Mouse (Mus musculus) spleen, adult 12 weeks (tissue): ENCODE results near the gene Scly.

Experiments
- DNase-seq: peaks from one replicate; pipeline ENCODE4 v3.0.0; 2022; ENCODE audit warnings: low spot score

Scly gene

DNA sequence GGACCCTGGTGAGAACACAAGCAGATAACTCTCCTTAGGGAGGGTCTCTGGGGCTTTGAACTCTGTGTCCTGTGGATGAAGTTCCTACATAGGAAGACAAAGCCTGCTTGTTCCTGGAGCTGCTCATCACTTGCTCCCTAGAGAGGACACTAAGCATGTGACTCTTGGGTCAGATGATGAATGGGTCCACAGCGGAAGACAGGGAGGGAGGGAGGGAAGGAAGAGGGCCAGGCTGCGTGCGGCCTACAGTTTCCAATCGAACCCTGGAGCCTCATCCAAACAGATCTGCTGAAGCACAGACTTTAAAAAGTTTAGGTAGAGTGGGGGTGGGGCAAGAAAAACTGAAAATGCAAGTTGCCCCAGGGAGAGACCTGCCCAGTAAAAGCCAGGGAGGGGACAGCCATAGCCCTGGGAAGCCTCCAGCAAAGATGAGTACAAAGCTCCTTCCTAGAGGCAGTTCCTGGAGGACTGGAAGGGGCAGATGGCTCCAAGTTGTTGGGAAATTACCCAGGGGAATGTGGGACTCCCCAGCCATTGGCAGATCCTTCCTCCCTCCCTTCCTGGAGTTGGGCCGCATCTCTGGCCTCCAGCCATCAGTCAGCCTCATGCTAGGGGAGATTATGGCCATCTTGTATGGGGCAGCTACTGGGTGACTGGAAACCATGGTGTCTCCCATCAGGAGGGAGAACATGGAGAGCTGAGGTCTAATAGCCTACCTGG lies 1.7 kb downstream of the Scly start:
- DNase-seq = no peak

DNA sequence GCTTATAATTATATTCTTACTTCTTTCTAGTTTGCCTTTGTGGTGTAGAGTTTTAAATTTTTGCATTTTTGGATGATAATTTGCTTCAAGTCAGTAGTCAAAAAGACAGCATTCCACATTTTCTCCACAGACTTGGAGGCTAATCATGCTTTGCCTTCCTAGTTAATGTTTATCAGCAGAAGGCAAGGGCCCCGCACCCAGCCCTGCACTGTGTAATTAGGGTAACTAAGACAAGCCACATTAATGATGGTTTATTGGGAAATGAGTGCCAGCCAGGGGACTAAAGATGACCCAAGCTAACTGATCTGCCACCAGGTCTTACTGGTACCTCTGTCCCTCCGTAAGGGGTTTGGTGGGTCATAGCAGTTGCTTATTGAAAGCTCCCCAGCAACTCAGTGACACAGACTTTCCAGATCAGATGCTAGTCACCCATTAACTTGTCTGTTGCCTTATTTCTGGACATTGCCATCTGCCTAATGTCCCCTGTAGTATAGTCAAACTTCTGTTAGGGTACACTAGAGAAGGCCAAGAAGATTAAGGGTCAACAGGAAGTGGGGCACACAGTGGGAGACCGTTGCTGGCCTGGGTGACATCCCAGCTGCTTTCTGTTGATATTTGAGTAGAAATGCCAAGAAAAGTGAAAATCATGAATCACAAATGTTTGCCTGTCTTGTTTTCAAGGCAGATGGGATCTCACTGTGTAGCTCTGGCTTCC lies 3.2 kb downstream of the Scly start:
- no peak for DNase-seq

DNA sequence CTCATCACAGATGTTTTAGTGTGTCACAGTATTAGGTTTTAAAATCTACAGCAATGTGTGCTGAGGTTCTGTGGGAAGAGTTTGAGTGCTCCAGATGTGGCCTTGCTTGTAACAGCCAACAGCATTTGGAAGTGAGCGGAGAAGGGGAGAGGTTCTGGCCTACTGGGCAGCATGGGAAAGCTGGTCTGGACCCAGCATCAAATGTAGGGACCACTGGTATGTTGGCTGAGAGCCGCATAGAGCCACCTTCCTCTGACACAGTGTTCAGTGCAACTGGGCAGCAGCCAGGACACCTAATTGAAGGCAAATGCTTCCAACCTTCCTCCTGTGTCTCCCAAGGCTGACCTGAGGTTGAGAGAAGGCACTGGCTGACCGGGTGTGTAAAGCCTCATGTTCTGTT lies 3.9 kb downstream of the Scly start:
- no peak for DNase-seq

DNA sequence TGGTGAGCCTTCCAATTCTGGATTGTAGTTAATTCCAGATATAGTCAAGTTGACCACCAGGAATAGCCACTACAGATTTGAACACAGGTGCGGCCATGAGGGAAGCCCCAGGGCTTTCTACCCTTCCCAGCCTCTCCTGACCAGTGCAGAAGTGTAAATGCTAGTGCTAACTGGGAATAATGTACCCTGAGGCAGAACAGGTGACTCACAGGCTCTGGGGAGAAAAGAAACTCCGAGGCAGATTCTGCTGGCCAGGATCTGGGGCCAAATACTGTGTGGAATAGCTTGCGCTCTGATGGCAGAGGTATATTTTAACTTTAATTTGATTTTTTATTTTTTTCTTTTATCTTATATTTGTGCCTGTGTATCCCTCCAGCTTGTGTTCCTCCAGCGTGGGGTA lies 6.5 kb downstream of the Scly start:
- no peak for DNase-seq

DNA sequence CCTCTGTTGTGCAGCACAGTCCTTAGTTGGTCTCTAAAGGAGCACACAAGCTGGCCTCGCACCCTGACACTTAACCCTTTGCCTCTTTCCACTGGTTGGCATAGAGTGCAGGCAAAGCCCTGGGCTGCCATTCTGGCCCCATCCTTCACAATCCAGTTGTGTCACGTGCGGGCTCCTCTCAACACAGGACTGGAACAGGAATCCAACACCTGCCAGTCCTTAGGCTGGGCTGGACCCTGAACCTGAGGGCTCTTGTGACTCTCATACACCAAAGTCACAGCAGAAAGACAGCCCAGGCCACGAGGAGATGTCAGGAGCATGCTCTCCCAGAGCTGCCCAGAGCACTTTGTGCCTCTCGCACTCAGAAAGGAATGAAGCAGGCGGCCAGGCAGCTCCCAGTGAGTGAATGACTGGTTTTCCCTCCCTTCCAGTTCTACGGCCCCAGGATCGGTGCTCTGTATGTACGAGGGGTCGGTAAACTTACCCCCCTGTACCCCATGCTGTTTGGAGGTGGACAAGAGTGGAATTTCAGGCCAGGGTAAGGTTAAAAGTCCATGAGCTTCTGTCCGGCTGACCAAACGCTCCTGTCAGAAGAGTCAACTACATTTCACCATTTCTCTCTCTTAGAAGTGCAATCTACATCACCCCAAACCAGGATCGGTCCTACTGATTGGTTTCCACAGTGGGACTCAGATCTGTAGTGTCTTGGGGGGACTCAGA lies 11.4 kb downstream of the Scly start:
- DNase-seq = no peak

DNA sequence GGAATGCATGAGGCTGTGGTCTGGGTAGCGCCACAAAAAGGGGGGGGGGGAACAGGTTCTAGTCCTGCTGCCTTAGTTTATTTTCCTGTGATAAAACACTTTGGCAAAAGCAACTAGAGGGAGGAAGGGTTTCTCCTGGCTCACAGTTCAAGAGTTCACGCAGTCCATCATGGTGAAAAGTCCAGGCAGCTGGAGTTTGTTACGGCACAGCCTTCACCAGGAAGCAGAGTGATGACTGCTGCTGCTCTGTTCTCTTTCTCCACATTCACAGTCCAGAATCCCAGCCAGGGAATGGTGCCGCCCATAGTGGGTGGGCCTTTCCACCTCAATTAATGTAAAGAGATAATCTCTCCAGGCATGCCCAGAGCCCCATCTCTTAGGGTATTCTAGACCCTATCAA lies 14.1 kb downstream of the Scly start:
- no peak for DNase-seq

DNA sequence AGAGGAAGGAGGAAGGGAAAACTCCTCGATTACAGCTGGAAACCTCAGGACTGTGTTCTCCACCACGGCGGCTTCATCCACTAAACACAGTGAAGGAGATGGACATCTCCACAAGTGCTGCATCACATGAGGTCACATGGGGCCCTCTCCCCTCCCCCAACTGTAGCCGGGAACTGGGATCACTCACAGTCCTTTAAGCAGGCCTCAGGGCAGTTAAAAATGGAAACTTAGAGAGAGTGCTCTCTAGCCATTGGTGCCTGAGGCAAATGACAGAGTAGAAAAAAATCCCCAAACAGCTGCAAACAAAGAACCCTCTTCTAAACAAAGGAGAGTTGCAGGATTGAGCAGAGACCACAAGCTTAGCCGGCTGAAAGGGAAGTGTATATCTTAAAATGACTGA lies 15.1 kb downstream of the Scly start:
- DNase-seq = no peak

DNA sequence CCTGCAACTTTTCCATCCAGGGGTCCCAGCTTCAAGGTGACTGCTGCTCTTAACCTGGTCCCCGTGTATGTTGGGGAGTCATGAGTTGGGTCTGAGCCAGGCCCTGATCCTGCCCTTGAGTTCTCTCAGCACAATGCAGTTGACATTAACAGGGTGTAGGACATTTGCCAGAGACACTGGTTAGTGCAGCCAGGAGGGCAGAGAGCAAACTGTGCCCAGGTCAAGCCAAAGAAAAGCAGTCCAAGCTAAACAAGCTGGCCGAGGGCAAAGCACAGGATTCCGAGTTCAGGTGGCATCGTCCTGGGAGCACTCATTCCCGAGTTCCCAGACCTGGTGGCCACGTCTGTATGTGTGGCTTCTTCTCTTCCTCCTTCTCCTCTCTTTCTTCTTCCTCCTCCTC lies 19.5 kb downstream of the Scly start:
- DNase-seq = no peak

DNA sequence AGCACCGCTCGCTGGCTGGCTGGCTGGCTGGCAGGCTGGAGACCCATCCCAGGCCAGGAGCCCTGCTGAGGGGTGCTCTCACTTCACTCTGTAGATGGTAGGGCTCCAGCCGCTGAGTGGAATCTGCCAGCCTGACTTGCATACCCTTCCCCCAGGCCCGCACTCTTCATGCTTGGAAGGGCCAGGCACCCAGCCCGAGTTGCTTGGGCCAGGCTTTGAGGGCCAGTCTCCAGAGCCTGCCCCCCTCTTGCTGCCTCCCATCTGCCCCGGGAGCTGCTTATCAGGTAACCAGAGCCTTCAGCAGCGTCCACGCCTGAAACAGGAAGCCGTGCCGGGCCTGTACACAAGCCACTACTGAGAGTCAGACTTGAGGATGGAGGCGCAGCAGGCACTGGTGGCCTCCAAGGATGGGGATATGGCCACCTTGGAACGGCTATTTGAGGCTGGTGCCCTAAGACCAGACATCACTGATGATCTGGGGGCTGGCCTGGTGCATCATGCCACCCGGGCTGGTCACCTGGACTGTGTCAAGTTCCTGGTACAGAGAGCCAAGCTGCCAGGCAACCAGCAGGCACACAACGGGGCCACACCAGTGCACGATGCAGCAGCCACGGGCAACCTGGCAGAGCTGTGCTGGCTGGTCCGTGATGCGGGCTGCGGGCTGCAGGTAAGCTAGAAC lies 23.8 kb downstream of the Scly start, which contains the start of gene Espnl:
Espnl (plus strand) TSS at position 316 of the 679 bp plus-strand sequence.
- no peak for DNase-seq

DNA sequence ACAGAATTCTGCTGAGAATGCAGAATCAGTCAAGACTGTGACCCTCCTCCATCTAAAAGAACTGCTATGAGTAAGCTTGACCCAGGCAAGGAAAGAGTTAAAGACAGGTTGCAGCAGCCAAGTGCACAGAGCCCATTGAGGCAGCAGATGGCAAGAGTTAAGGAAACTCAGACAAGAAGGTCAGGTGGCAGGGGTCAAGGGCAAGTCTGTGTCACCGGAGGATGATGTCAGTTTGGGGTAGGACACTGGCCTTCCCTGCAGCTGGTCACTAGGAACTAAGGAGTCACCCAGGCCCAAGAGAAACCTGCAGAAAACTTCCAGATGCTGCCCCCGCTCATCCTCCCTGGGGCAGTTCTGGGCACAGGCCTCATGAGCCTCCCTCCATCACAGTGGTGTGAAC lies 26.5 kb downstream of the Scly start:
- no peak for DNase-seq

DNA sequence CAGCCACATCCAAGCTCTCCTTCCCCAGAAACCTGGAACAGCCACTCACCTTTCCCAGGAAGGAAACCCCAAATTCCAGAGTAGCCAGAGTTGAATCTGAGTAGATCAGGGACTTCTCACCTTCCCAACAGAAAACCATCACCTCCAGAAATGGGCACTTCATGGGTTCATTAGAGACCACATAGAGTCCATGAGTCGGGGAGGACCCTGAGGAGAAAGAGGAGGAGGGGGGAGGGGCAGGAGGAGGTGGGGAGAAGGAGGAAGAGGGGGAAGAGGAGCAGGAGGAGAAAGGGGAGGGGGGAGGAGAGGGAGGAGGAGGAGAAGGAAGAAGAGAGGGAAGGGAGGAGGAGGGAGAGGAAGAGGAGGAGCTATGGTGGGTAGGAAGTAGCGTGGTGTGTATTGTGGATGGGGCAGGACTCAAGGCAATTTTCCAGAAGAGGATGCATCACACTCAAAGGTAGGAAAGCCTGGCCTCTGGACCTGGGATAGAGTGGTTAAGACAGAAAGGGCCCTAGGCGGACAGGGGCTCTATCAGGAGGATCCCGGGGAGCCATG lies 27.4 kb downstream of the Scly start:
- no peak for DNase-seq

DNA sequence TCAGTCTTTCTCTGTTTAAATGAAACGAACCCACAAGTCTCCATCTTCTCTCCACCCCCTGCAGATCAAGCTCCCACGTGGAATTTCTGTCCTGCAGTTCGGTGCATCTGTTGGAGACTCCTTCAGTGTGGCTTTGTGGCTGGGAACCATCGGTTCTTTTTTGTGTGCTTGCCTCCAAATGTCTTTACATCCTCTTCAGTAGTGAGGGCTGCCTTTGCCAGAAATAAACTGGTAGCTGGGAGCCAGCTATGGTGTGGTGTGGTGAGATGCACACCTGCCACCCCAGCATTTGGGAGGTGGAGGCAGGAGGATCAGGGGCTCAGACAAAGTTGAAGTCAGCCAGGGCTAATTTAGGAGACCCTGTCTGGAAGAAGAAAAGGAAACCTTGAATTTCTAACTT lies 34.0 kb downstream of the Scly start:
- no peak for DNase-seq

DNA sequence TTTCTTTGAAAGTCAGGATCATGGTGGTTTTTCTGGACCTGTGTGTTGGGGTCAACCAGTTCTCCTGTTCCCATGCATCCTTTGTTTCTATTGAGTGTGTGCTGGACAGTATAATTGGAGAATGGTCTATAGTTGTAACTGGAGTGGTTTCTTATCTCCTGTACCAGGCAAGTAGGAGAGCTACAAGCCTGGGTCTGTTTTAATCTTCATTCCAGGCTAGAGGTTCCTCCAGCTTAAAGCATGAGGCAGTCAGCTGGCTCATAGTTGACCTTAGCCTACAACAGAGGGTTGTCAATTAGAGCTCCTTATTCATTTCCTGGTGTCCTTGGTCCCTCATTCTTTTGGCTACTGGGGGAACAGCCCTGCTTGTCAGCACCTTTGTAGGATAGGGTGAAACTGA lies 35.4 kb downstream of the Scly start:
- DNase-seq = no peak

DNA sequence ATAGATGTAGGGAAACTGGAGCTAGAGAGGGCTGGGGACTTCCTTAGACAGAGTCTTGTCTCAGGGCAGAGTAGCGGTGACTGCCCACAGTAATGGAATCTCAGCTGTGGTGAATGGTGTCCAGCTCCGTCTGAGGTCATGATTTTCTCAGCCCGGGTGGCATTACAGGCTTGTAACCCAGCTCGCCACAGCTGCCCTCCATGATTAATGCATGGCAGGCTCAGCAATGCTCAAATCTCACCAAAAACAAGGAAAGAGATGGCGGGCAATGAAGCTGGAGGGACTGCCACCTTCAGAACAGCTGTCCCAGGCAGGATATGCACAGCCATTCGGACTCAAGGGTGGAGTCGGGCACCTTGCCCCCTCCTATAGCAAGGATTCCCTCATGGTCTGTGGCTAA lies 39.2 kb downstream of the Scly start:
- DNase-seq = no peak

DNA sequence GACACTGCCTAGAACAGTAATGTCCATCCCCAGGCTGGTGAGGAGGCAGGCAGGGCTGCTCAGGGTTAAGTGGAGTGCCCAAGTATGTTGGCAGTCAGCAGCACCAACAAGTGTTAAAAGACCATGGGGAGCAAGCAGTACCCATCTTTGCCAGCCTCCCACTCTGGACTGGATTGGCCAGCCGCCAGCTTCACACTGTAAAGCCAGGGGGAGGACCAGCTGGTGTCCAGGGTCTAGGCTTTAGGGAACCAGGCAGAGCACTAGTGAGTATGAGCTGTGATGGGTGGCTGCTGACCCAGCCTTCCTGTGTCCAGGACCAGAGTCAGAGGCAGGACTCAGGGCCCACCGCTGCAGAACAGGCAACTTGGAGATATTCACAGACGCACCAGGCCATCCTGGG lies 45.9 kb downstream of the Scly start:
- no peak for DNase-seq

DNA sequence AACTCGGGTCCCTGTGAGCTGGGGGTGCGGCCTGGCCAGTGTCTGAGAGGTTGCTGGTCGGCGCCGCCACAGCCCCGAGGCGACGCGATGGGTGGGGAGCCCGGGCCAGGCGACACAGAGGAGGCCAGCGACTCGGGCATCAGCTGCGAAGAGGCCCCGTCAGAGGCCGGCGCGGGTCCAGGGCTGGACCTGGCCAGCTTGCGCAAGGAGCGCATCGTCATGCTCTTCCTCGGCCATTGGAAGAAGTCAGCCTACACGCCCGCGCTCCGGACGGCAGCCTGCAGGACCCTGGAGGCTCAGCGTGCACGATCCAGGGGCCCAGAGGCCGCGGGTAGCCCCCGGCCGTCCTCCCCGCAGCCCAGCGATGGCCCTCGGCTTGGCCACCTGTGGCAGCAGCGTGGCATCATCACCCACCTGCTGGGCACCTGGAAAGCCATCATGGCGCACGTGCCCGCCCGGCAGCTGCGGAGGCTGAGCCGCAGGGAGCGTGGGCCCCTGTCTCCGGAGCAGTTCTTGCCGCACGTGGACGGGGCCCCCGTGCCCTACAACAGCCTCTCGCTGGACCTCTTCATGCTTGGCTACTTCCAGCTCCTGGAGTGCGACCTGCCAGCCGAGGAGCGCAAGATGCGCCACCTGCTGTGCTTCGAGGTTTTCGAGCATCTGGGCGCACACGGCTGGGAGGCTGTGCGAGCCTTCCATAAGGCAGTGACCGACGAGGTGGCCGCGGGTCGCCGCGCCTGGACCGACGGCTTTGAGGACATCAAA lies 47.0 kb downstream of the Scly start:
- DNase-seq = no peak

DNA sequence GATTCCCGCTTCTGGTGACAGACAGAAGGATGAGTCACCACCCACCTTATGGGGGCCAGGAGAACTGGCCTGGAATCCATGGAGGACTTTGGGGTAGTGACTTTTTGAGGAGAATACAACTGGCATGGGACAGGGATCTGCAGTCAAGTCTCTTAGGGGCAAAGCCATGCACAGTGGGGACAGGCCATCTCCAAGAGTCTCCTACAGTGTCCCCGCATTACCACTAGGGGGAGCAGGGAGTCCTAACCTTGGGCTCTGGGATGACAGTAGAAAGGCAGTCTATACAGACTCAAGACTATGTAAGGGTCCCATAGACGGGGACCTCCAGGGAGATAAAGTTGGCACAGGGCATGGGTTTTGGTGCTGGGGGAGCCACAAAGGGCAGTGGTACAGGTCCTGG lies 48.8 kb downstream of the Scly start:
- DNase-seq = peak; percentile 40

DNA sequence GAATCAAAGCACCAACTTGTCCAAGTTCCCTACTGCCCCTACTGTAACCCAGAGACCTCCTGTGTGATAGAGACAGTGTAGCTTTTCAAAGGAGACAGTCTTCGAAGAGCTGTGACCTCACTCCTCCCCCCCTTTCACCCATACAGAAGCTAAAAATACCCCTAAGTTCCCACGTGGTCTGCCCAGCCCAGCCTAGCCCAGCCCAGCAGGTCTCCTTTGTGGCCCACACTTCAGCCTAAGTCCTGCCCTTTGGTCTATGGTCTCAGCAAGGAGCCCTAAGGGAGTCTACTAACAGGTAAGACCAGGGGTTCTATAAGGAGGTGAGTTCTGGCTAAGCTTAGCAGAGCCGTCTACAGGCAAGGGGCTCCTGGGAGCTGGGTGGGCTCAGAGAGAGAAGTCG lies 52.7 kb downstream of the Scly start, which contains the start of gene Klhl30:
Klhl30 (plus strand) TSS at position 176 of the 400 bp plus-strand sequence.
- DNase-seq = no peak

DNA sequence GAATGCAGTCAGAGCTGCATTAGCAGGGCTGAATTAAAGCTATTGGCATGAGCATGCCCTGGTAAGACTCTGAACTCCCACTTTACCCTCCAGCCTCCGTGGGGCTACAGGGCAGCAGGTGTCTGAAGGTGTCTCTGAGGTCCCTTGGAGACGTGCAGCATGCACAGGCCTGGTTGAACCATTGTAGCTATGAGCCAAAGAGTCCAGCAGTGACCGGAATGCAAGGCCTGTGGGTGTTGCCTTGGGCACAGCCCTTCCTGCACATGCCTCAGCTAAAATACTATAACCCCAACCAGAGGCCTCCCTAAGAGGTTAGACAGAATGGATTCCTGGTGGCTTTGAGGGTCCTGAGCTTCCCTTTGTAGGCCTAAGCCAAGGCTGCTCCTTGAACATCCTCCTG lies 53.1 kb downstream of the Scly start:
- no peak for DNase-seq

DNA sequence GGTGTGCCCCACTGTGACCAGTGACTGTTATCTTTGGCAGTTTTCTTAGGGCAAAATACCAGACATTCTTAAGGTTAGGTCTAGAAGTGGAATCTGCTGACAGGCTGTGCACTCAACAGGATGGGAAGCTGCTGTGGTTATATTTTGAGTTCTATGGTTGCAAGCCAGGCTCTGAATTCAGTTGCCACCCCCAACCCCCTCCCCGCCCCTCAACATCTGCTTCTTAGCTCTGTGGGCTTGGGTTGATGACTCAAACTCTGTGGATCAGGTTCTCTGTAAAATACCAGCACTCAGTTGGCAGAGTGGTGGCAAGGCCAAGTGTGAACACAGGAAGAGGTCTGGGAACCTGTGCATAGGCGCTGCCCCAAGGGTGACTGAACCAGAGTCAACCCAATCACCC lies 54.1 kb downstream of the Scly start:
- no peak for DNase-seq

DNA sequence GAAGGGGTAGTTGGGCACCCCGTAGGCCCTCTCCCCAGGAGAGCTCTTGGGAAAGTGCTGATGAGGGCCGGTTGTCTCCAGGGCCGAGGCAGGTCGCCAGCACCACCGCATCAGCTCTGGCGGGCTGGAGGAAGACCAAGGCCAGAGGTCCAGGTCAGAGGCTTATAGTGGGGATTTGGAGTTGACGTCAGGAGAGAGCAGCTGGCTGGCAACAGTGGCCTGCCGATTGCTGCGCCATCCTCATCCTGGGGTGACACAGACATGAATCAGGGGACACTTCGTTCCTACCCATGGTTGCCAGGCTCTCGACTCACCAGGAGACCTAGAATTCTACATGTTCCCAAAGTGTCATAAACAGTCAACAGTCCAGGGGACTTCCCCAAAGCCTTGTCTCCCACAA lies 58.0 kb downstream of the Scly start:
- DNase-seq = no peak

DNA sequence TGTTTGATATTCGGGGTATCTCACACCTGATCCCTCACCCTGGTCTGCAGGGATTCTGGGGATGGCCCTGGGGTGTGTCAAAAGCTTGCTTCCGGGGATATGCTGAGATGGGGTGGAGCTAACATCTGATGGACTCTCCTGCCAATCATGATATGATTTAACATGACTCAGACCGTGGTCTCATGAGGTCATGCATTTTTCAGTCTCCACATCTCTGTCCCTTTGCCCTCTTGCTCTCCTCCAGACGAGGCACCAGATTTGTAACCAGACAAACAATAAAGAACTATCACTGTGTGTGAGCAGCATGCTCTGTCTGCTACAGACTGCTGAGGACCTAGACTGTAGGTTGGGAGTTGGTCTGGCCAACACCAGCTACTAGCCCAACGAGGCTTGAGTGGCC lies 64.0 kb downstream of the Scly start:
- no peak for DNase-seq
